Mouse (Mus musculus) ES-E14 (cell line): ENCODE measurements around the gene Slc43a2.

Experiments used
- CHD2 ChIP-seq: IDR thresholded peaks from 2 replicates; pipeline ENCODE4 v1.6.1; 2014; ENCODE audit warnings: mild to moderate bottlenecking, low read depth, low read length, inconsistent platforms
- HCFC1 ChIP-seq: IDR thresholded peaks from 2 replicates; pipeline ENCODE4 v1.6.1; 2012; ENCODE audit warnings: low read length, inconsistent platforms, borderline replicate concordance; ENCODE audit not compliant: insufficient read depth
- MAFK ChIP-seq: IDR thresholded peaks from 2 replicates; pipeline ENCODE4 v1.6.1; 2014; ENCODE audit warnings: mild to moderate bottlenecking, low read depth, low read length, inconsistent platforms; ENCODE audit not compliant: insufficient read depth
- ZC3H11A ChIP-seq: IDR thresholded peaks from 2 replicates; pipeline ENCODE4 v1.6.1; 2012; ENCODE audit warnings: low read depth, mild to moderate bottlenecking, inconsistent platforms, low read length, borderline replicate concordance

GRCm38 (mm10) chr11:75585978-75586377 is 54.5 kb downstream of the Slc43a2 start:
- TF ChIP-seq MAFK (no peak), CHD2 (no peak), ZC3H11A (no peak), HCFC1 (no peak)
